Mouse (Mus musculus): Measurements from ENCODE around the gene Sfswap. TPM values are rescaled to one million over a fixed set of nuclear protein-coding genes. Genes with fewer than 3 reads are reported as not detected.
"Not testable (repeated sequence)": the region's sequence is repeated elsewhere in the genome, so short reads cannot be mapped to it uniquely, and the experiment has no call there.

The Sfswap gene
- total RNA-seq, 2 experiments from 2014 or later = 51.7 to 66.0 TPM

DNA sequence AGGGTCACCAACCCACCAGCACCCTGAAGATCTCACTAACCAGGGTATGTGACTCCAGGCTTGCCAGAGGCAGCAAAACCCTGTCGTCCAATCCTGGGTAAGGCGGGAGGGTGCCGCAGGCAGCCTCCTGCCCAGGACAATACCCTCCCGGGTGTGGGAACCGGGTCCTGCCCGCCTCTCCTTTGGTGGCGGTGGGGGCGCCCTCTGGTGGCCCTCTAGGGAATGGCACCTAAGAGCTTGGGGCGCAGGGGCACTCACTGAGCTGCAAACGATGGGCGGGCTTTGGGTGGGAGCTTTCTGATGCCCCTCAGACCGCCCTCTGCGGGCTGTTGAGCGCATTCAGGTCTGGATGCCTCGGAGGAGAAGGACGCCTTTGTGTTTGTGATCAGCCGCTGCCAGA, 85.0 kb downstream of the Sfswap start:
- peak; percentile 92 for DNase-seq

DNA sequence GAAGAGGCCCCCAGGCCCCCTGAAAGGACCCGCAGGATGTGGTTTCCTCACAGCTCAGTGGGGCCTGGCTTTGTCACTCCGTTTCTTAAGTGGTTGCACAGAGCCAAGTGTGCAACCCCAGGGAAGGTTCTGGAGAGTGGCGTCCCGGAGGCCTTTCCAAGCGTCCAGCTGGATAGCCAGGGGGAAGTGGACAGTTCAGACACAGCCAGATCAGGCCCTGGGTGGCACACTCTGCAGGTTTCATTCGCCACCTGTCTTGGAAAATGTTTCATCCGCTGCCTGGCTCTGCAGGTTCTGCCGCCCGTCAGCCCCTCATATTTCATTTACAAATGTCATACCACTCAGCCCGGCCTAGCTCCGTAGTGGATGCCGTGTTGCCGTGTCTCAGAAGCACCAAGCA, 85.5 kb downstream of the Sfswap start:
- no peak for DNase-seq

GRCm38 (mm10) chr5:129590915-129591314, 89.9 kb downstream of the Sfswap start:
- no peak for DNase-seq

DNA sequence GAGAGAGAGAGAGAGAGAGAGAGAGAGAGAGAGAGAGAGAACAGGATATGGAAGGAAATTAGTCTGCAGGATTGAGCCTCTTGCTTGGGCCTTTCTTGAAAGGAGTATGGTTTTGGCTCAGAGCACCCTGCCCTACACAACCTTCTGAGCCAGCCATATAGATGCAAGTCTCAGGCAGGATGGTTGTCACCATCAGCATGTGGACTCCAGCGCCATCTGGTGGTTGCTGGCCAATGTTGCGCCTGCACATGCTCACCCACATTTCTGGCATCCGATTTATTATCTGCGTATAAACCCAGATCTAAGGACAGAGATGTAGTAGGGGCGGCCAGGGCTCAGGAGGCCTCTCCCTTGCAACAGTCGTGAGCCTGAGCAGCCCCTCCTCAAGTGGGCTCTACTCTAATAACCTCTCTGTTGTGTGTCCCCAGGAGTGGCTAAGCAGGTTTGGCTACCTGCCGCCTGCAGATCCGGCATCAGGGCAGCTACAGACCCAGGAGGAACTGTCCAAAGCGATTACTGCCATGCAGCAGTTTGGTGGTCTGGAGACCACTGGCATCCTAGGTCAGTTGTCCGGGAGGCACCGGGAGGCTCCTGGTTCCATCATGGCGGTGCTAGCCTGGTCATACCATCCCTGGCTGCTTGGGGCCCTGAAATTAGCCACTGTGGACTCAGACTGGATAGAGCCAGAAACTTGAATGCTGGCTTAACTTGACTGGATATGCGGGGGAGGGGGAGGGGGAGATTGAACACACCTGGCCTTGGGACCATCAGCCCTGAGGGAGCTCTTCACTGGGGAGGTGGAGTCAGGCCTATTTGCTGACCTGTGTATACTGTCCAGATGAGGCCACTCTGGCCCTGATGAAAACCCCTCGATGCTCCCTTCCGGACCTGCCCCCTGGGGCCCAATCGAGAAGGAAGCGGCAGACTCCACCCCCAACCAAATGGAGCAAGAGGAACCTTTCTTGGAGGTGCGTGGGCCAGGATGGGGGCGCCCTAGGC, 93.4 kb downstream of the Sfswap start:
- DNase-seq = peak; percentile 92

- DNase-seq = peak; percentile 59
Observed at GRCm38 (mm10) chr5:129602071-129602487, 101.1 kb downstream of the Sfswap start.

- no peak for DNase-seq
Observed at GRCm38 (mm10) chr5:129607476-129607875, 106.5 kb downstream of the Sfswap start.

- DNase-seq = peak; percentile 83
Observed at GRCm38 (mm10) chr5:129611060-129611459, 110.0 kb downstream of the Sfswap start.

GRCm38 (mm10) chr5:129620600-129620999, 119.6 kb downstream of the Sfswap start:
- DNase-seq = not testable (repeated sequence)

Other genes with a start within 250 kb of the Sfswap start
- 1 to 10 TPM; 1.3 to 2.4 TPM for gene Mmp17, start 82.9 kb downstream of the Sfswap start, total RNA-seq (2021)
- gene Zfp11, start 168.9 kb downstream of the Sfswap start, total RNA-seq (2021) = 1 to 10 TPM; 3.2 to 4.4 TPM
- gene Sept14, start 207.3 kb downstream of the Sfswap start, total RNA-seq (2021) = not detected
- 100 to 1,000 TPM in 1 of 2 experiments, 10 to 100 TPM in 1; 94.3 to 101 TPM for gene Mrps17, start 214.3 kb downstream of the Sfswap start, total RNA-seq (2021)
- 100 to 1,000 TPM; 125 to 184 TPM for gene Nipsnap2, start 223.8 kb downstream of the Sfswap start, total RNA-seq (2021)

All from adrenal gland, postnatal 10 days (tissue).